Mouse (Mus musculus) stomach, embryonic 14.5 days (tissue): Measurements from ENCODE around the gene Lalba. TPM values are rescaled to one million over a fixed set of nuclear protein-coding genes. Genes with fewer than 3 reads are reported as not detected.

Source experiments
- ATAC-seq: fragments of 200-750 bp; cut with Nextera tagmentation; 2 replicates; pipeline ENCODE4 v1.8.0; 2017; ENCODE audit warnings: low read depth, moderate TSS enrichment; ENCODE audit not compliant: insufficient number of reproducible peaks, insufficient read depth, low FRiP score
- H3K27ac ChIP-seq: fragments of 300-500 bp; sonication (generic); 2 replicates; pipeline ENCODE4 v1.5.1; 2014; ENCODE audit warnings: mild to moderate bottlenecking, low read length, moderate library complexity, mixed read lengths
- H3K27me3 ChIP-seq: fragments of 300-500 bp; sonication (generic); 2 replicates; pipeline ENCODE4 v1.6.1; 2014; ENCODE audit warnings: low read length, control low read depth, mixed read lengths; ENCODE audit not compliant: control insufficient read depth, insufficient read depth
- H3K36me3 ChIP-seq: fragments of 300-500 bp; sonication (generic); 2 replicates; pipeline ENCODE4 v1.6.1; 2014; ENCODE audit warnings: mild to moderate bottlenecking, control low read depth, low read length, moderate library complexity, mixed read lengths; ENCODE audit not compliant: control insufficient read depth, insufficient read depth
- H3K4me1 ChIP-seq: fragments of 300-500 bp; sonication (generic); 2 replicates; pipeline ENCODE4 v1.6.1; 2014; ENCODE audit warnings: low read length, control low read depth, mixed read lengths; ENCODE audit not compliant: control insufficient read depth, insufficient read depth
- H3K4me2 ChIP-seq: fragments of 300-500 bp; sonication (generic); replicated peaks from 2 replicates; pipeline ENCODE4 v1.6.1; 2014; ENCODE audit warnings: low read depth, low read length, control low read depth
- H3K4me3 ChIP-seq: fragments of 300-500 bp; sonication (generic); 2 replicates; pipeline ENCODE4 v1.5.1; 2014; ENCODE audit warnings: low read depth, low read length, control low read depth
- H3K9ac ChIP-seq: fragments of 300-500 bp; sonication (generic); replicated peaks from 2 replicates; pipeline ENCODE4 v1.6.1; 2014; ENCODE audit warnings: low read depth, mild to moderate bottlenecking, control low read depth, low read length, moderate library complexity, mixed read lengths
- H3K9me3 ChIP-seq: fragments of 300-500 bp; sonication (generic); 2 replicates; pipeline ENCODE4 v1.6.1; 2016; ENCODE audit warnings: low read depth, low read length, control low read depth; ENCODE audit not compliant: control insufficient read depth
- WGBS: fragments of 180-500 bp; shearing (Covaris S2); extraction: QIAGEN DNeasy Blood & Tissue Kit; methylation state at CpG from one replicate; pipeline ENCODE4 v1.1.7; 2014; 5-methylcytosine and 5-hydroxymethylcytosine counted together
- polyA plus RNA-seq: library from polyadenylated mRNA; unstranded; fragments of >200 nt; fragmentation: Nextera tagmentation; extraction: Ambion mirVana; gene quantifications from 2 replicates; pipeline ENCODE4 v1.2.1, GENCODE M21; 2014

Gene Lalba
- polyA plus RNA-seq, 1 experiment from 2014 or later, result not detected

- no peak for ATAC-seq
- no peak overlapping the region for H3K4me2 ChIP-seq
- H3K4me3 ChIP-seq, result no peak overlapping the region
- H3K9me3 ChIP-seq, result no peaks in the 10 kb centered on the region
- H3K4me1 ChIP-seq, result no peaks in the 10 kb centered on the region
- 73% methylated on average over 7 of the region's 7 CpGs for WGBS
- no peaks in the 10 kb centered on the region for H3K36me3 ChIP-seq
- no peak overlapping the region for H3K27ac ChIP-seq
- H3K9ac ChIP-seq, result no peak overlapping the region
- H3K27me3 ChIP-seq, result no peaks in the 10 kb centered on the region
These were observed 2.9 kb downstream of the Lalba start for GRCm38 (mm10) chr15:98479568-98480102.

DNA sequence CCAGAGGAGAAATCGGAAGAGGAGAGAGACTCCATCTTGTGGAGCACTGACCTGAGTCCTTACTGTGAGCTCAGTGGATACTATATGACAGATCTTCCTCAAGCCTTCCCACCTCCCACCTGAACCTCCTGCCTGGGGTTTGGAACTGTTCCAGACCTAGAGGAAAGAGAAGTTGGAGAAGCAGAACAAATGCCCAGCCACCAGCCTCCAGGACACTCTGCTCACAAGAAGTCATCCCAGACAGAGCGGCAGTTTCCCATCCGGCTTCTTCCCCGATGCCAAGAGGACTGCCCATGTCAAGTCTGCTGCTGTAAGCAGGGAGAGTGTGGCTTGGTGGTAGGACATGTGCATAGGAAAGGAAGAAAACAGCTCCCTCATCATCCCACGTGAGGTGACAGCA, 6.2 kb downstream of the Lalba start:
- Histone ChIP-seq H3K27ac (no peak overlapping the region), H3K4me2 (no peak overlapping the region), H3K36me3 (no peaks in the 10 kb centered on the region), H3K9me3 (no peaks in the 10 kb centered on the region), H3K4me3 (no peak overlapping the region), H3K9ac (no peak overlapping the region), H3K4me1 (no peaks in the 10 kb centered on the region), H3K27me3 (no peaks in the 10 kb centered on the region)
- WGBS, result 81% methylated on average over 5 of the region's 5 CpGs
- no peak for ATAC-seq

DNA sequence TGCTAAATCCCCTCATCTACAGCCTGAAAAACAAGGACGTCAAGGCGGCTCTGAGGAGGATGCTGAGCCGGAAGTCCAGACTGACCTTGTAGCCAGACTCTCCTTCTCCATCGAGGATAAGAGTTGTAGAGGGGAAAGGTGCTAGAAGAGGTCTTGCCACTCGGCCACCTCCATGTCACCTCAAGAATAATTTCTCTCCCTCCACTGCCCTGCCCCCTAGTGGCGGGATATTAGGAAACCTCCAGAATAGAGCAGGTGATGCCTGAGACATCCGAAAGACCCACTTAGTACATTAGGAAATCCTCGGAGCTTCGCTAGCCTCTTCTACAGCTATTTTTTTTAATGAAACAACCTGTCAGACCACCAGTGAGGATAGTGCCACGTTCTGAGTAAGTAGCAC, 7.1 kb downstream of the Lalba start:
- Histone ChIP-seq H3K27me3 (no peaks in the 10 kb centered on the region), H3K4me3 (no peak overlapping the region), H3K9ac (no peak overlapping the region), H3K36me3 (no peaks in the 10 kb centered on the region), H3K4me1 (no peaks in the 10 kb centered on the region), H3K27ac (no peak overlapping the region), H3K4me2 (no peak overlapping the region), H3K9me3 (no peaks in the 10 kb centered on the region)
- WGBS, result 45% methylated on average over 10 of the region's 10 CpGs
- ATAC-seq, result no peak

- no peak for ATAC-seq
- Histone ChIP-seq H3K4me1 (no peaks in the 10 kb centered on the region), H3K36me3 (no peaks in the 10 kb centered on the region), H3K27ac (no peak overlapping the region), H3K27me3 (no peaks in the 10 kb centered on the region), H3K9ac (no peak overlapping the region), H3K9me3 (no peaks in the 10 kb centered on the region), H3K4me2 (no peak overlapping the region), H3K4me3 (no peak overlapping the region)
- WGBS, result 80% methylated on average over 10 of the region's 10 CpGs
These were observed 7.6 kb downstream of the Lalba start for GRCm38 (mm10) chr15:98474958-98475357.

- WGBS, result 89% methylated on average over 13 of the region's 13 CpGs
- no peak overlapping the region for H3K27ac ChIP-seq
- no peak overlapping the region for H3K9ac ChIP-seq
- ATAC-seq, result no peak
- no peak overlapping the region for H3K4me2 ChIP-seq
- H3K9me3 ChIP-seq, result no peaks in the 10 kb centered on the region
- no peak overlapping the region for H3K4me3 ChIP-seq
- H3K27me3 ChIP-seq, result no peaks in the 10 kb centered on the region
- no peaks in the 10 kb centered on the region for H3K4me1 ChIP-seq
- no peaks in the 10 kb centered on the region for H3K36me3 ChIP-seq
These were observed 11.0 kb downstream of the Lalba start for GRCm38 (mm10) chr15:98471539-98471938.

DNA sequence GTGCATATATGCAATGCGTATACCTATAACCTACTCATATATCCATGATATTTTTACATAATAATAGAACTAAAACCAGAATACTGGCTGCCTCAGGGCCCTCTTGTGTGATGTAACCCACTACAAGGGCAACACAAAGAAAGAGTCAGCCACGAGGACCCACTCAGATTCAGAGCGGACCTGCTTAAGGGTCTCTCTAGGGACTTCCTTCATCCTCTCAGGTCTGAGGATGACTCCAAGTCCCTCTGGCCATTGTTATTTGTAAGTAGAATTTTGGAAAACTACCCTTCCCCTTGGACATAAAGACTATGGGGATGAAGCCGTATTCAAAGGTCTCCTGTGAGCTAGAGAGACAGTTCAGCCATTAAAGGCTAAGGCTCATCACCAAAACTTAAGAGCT, 12.9 kb downstream of the Lalba start, which contains the start of gene OR5BS1P:
Gene OR5BS1P, plus strand, starts transcription at position 301 of the 400 bp plus-strand sequence.
- H3K9ac ChIP-seq, result no peak within 1 kb of the TSS
- no peak within 1 kb of the TSS for H3K4me3 ChIP-seq
- H3K27me3 ChIP-seq, result no peaks in the 10 kb centered on the region
- H3K27ac ChIP-seq, result no peak within 1 kb of the TSS
- no peak for ATAC-seq
- WGBS, result 91% methylated on average over 4 of the region's 4 CpGs
- no peaks in the 10 kb centered on the region for H3K36me3 ChIP-seq
- H3K4me2 ChIP-seq, result no peak within 1 kb of the TSS
- no peaks in the 10 kb centered on the region for H3K9me3 ChIP-seq
- H3K4me1 ChIP-seq, result no peaks in the 10 kb centered on the region

GRCm38 (mm10) chr15:98452288-98452687, 30.2 kb downstream of the Lalba start, which contains the start of gene Olfr281:
Gene Olfr281 (plus strand): TSS chr15:98452588.
- H3K36me3 ChIP-seq, result no peaks in the 10 kb centered on the region
- no peak within 1 kb of the TSS for H3K27ac ChIP-seq
- H3K4me3 ChIP-seq, result no peak within 1 kb of the TSS
- 87% methylated on average over 7 of the region's 7 CpGs for WGBS
- H3K9me3 ChIP-seq, result no peaks in the 10 kb centered on the region
- no peak for ATAC-seq
- no peak within 1 kb of the TSS for H3K9ac ChIP-seq
- H3K4me2 ChIP-seq, result no peak within 1 kb of the TSS
- no peaks in the 10 kb centered on the region for H3K27me3 ChIP-seq
- H3K4me1 ChIP-seq, result no peaks in the 10 kb centered on the region

GRCm38 (mm10) chr15:98448521-98448920, 34.0 kb downstream of the Lalba start:
- H3K9ac ChIP-seq, result no peak overlapping the region
- H3K27ac ChIP-seq, result no peak overlapping the region
- no peaks in the 10 kb centered on the region for H3K36me3 ChIP-seq
- no peak overlapping the region for H3K4me3 ChIP-seq
- no peak overlapping the region for H3K4me2 ChIP-seq
- H3K27me3 ChIP-seq, result no peaks in the 10 kb centered on the region
- no peak for ATAC-seq
- no peaks in the 10 kb centered on the region for H3K4me1 ChIP-seq
- 54% methylated on average over 4 of the region's 4 CpGs for WGBS
- no peaks in the 10 kb centered on the region for H3K9me3 ChIP-seq

DNA sequence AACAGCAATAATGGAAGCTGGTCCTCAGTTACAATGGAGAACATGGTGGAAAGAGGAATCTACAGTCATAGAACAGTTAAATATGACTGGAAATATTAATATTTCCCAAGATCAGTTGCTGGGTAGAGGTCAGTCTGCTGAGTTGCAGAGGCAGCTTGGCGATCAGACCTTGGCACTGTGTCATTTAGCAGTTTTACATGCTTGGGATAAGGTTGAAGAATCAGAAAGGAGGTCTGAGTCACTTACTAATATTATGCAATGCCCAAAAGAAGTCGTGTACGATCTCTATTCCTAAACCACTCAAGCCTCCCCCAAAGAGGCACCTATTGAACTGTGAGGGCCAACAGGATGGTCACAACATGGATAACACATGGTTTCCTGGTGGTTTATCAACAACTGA, 38.0 kb downstream of the Lalba start:
- Histone ChIP-seq H3K4me3 (no peak overlapping the region), H3K27me3 (no peaks in the 10 kb centered on the region), H3K9ac (no peak overlapping the region), H3K9me3 (no peaks in the 10 kb centered on the region), H3K4me1 (no peaks in the 10 kb centered on the region), H3K4me2 (no peak overlapping the region), H3K27ac (no peak overlapping the region), H3K36me3 (no peaks in the 10 kb centered on the region)
- WGBS, result 77% methylated on average over 3 of the region's 3 CpGs
- ATAC-seq, result no peak
